Mouse (Mus musculus): ENCODE results near the gene Stxbp5. TPM values are rescaled to one million over a fixed set of nuclear protein-coding genes. Genes with fewer than 3 reads are reported as not detected.

The Stxbp5 gene
- polyA plus RNA-seq, 1 experiment from 2014 or later, result 19.2 TPM

DNA sequence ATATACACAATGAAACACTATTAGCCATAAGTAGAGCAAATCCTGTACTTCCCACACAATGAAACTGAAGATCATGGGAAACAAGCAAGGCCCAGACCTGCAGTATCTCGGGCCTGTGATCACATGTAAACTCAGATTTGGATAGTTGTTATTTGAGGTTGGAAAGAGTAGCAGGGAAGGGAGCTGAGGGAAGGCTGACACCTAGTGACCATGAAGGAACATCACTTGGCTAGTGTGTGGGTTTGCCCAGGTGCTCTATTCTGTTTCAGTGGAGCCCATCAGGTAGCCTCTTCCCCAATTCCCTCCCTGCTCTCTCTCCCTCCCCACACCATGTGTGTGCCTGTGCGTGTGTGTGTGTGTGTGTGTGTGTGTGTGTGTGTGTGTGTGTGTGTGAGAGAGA lies 28.7 kb downstream of the Stxbp5 start:
- WGBS, result 64% methylated on average over 1 of the region's 2 CpGs
- Histone ChIP-seq H3K4me1 (ENCODE audit: control insufficient read depth, insufficient read depth, low read length) (no peaks in the 10 kb centered on the region), H3K36me3 (ENCODE audit: control insufficient read depth, insufficient read depth, low read length) (no peaks in the 10 kb centered on the region), H3K9me3 (ENCODE audit: control insufficient read depth, low read length) (no peaks in the 10 kb centered on the region), H3K9ac (replicated peaks; ENCODE audit: low read depth, low read length) (no peak overlapping the region), H3K4me2 (ENCODE audit: low read depth, low read length) (no peak overlapping the region), H3K27me3 (ENCODE audit: control insufficient read depth, insufficient read depth, low read length) (no peaks in the 10 kb centered on the region), H3K4me3 (ENCODE audit: low read depth, low read length) (no peak overlapping the region), H3K27ac (ENCODE audit: low read depth, low read length) (no peak overlapping the region)
- ATAC-seq (ENCODE audit: low read depth), result peak; percentile 55; the same call in 1 of the 2 replicates

DNA sequence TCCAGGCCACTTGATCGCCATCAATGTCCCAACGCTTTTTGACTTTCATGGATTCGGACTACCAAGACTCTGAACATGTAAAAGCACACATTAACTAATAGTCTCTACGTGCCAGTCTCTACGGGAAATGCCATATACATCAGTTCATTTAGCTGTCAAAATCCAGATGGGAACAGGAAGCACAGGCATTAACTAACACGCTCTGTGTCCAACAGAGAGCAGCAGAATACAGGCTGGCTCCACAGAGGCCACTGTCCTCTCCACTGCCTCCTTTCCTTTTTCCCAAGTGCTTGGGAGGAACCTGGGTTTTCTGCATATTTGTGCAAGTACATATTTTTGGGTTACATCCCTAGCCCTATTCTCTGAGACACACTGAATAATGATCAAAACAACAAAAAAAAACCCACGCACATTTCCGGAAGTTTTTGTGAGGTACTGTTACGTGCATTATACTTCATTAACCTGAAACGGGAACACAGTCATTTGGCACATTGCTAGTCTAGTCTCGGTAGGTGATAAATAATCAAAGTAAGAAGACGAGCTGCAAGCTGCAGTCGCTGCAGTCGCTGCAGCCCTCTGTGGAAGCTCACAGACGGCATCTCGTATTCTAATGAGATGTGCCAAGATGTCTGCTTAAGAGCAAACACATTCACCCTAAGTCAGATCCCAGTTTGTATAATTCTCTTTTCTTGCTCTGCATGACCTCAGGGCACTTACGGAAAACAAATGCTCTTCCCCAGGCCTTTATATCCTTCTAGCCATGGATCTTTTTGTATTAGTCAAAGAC lies 33.9 kb downstream of the Stxbp5 start:
- H3K4me1 ChIP-seq (ENCODE audit: control insufficient read depth, insufficient read depth, low read length), result 0 out of 2 replicates have a peak, but pooled peaks cover 4% of the 10 kb centered on the region
- no peak overlapping the region for H3K4me2 ChIP-seq (ENCODE audit: low read depth, low read length)
- H3K4me3 ChIP-seq (ENCODE audit: low read depth, low read length), result no peak overlapping the region
- 58% methylated on average over 17 of the region's 17 CpGs for WGBS
- ATAC-seq (ENCODE audit: low read depth), result no peak
- H3K36me3 ChIP-seq (ENCODE audit: control insufficient read depth, insufficient read depth, low read length), result no peaks in the 10 kb centered on the region
- no peak overlapping the region for H3K27ac ChIP-seq (ENCODE audit: low read depth, low read length)
- H3K27me3 ChIP-seq (ENCODE audit: control insufficient read depth, insufficient read depth, low read length), result no peaks in the 10 kb centered on the region
- H3K9me3 ChIP-seq (ENCODE audit: control insufficient read depth, low read length), result no peaks in the 10 kb centered on the region
- no peak overlapping the region for H3K9ac ChIP-seq (replicated peaks; ENCODE audit: low read depth, low read length)

GRCm38 (mm10) chr10:9860022-9860421 lies 40.9 kb downstream of the Stxbp5 start:
- H3K27me3 ChIP-seq (ENCODE audit: control insufficient read depth, insufficient read depth, low read length), result no peaks in the 10 kb centered on the region
- H3K27ac ChIP-seq (ENCODE audit: low read depth, low read length), result no peak overlapping the region
- WGBS, result 76% methylated on average over 4 of the region's 4 CpGs
- no peak overlapping the region for H3K9ac ChIP-seq (replicated peaks; ENCODE audit: low read depth, low read length)
- no peaks in the 10 kb centered on the region for H3K4me1 ChIP-seq (ENCODE audit: control insufficient read depth, insufficient read depth, low read length)
- no peaks in the 10 kb centered on the region for H3K36me3 ChIP-seq (ENCODE audit: control insufficient read depth, insufficient read depth, low read length)
- no peak overlapping the region for H3K4me2 ChIP-seq (ENCODE audit: low read depth, low read length)
- ATAC-seq (ENCODE audit: low read depth), result no peak
- H3K9me3 ChIP-seq (ENCODE audit: control insufficient read depth, low read length), result no peaks in the 10 kb centered on the region
- no peak overlapping the region for H3K4me3 ChIP-seq (ENCODE audit: low read depth, low read length)

- H3K9ac ChIP-seq (replicated peaks; ENCODE audit: low read depth, low read length), result no peak overlapping the region
- H3K27me3 ChIP-seq (ENCODE audit: control insufficient read depth, insufficient read depth, low read length), result no peaks in the 10 kb centered on the region
- H3K4me1 ChIP-seq (ENCODE audit: control insufficient read depth, insufficient read depth, low read length), result no peaks in the 10 kb centered on the region
- ATAC-seq (ENCODE audit: low read depth), result no peak
- no peaks in the 10 kb centered on the region for H3K9me3 ChIP-seq (ENCODE audit: control insufficient read depth, low read length)
- no peak overlapping the region for H3K27ac ChIP-seq (ENCODE audit: low read depth, low read length)
- no peak overlapping the region for H3K4me3 ChIP-seq (ENCODE audit: low read depth, low read length)
- WGBS, result 77% methylated on average over 3 of the region's 3 CpGs
- H3K36me3 ChIP-seq (ENCODE audit: control insufficient read depth, insufficient read depth, low read length), result no peaks in the 10 kb centered on the region
- H3K4me2 ChIP-seq (ENCODE audit: low read depth, low read length), result no peak overlapping the region
These were observed 41.4 kb downstream of the Stxbp5 start for GRCm38 (mm10) chr10:9859476-9859875.

DNA sequence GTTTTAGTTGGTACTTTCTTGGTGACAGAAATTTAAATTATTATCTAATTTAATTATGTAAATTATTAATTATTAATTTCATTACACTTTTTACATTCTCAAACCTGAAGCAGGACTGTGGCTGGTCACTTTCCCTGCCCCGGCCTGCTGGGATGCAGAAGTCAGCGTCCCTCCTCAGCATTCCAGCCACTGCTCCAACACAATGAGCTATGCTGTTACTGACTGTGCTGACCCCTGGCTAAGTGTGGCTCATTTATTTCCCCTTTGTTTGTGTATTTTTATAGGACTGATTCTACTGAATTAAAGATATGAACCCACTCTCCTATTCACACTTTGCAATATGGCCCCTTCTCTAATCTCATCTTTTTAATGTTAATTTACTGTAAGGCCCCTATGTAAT lies 43.0 kb downstream of the Stxbp5 start:
- H3K4me3 ChIP-seq (ENCODE audit: low read depth, low read length), result no peak overlapping the region
- ATAC-seq (ENCODE audit: low read depth), result no peak
- 37% methylated on average over 2 of the region's 2 CpGs for WGBS
- no peak overlapping the region for H3K27ac ChIP-seq (ENCODE audit: low read depth, low read length)
- H3K9ac ChIP-seq (replicated peaks; ENCODE audit: low read depth, low read length), result no peak overlapping the region
- H3K27me3 ChIP-seq (ENCODE audit: control insufficient read depth, insufficient read depth, low read length), result no peaks in the 10 kb centered on the region
- no peak overlapping the region for H3K4me2 ChIP-seq (ENCODE audit: low read depth, low read length)
- no peaks in the 10 kb centered on the region for H3K36me3 ChIP-seq (ENCODE audit: control insufficient read depth, insufficient read depth, low read length)
- H3K9me3 ChIP-seq (ENCODE audit: control insufficient read depth, low read length), result no peaks in the 10 kb centered on the region
- H3K4me1 ChIP-seq (ENCODE audit: control insufficient read depth, insufficient read depth, low read length), result no peaks in the 10 kb centered on the region

- no peaks in the 10 kb centered on the region for H3K4me1 ChIP-seq (ENCODE audit: control insufficient read depth, insufficient read depth, low read length)
- no peak overlapping the region for H3K4me3 ChIP-seq (ENCODE audit: low read depth, low read length)
- H3K4me2 ChIP-seq (ENCODE audit: low read depth, low read length), result no peak overlapping the region
- no peaks in the 10 kb centered on the region for H3K36me3 ChIP-seq (ENCODE audit: control insufficient read depth, insufficient read depth, low read length)
- H3K27me3 ChIP-seq (ENCODE audit: control insufficient read depth, insufficient read depth, low read length), result no peaks in the 10 kb centered on the region
- no peak overlapping the region for H3K9ac ChIP-seq (replicated peaks; ENCODE audit: low read depth, low read length)
- H3K27ac ChIP-seq (ENCODE audit: low read depth, low read length), result no peak overlapping the region
- ATAC-seq (ENCODE audit: low read depth), result no peak
- no peaks in the 10 kb centered on the region for H3K9me3 ChIP-seq (ENCODE audit: control insufficient read depth, low read length)
- 78% methylated on average over 9 of the region's 9 CpGs for WGBS
These were observed 44.1 kb downstream of the Stxbp5 start for GRCm38 (mm10) chr10:9856792-9857191.

GRCm38 (mm10) chr10:9846408-9846807 lies 54.5 kb downstream of the Stxbp5 start:
- no peak overlapping the region for H3K27ac ChIP-seq (ENCODE audit: low read depth, low read length)
- H3K4me1 ChIP-seq (ENCODE audit: control insufficient read depth, insufficient read depth, low read length), result no peaks in the 10 kb centered on the region
- no peak for ATAC-seq (ENCODE audit: low read depth)
- no peaks in the 10 kb centered on the region for H3K36me3 ChIP-seq (ENCODE audit: control insufficient read depth, insufficient read depth, low read length)
- no peak overlapping the region for H3K4me2 ChIP-seq (ENCODE audit: low read depth, low read length)
- no peaks in the 10 kb centered on the region for H3K27me3 ChIP-seq (ENCODE audit: control insufficient read depth, insufficient read depth, low read length)
- no peak overlapping the region for H3K4me3 ChIP-seq (ENCODE audit: low read depth, low read length)
- H3K9ac ChIP-seq (replicated peaks; ENCODE audit: low read depth, low read length), result no peak overlapping the region
- H3K9me3 ChIP-seq (ENCODE audit: control insufficient read depth, low read length), result no peaks in the 10 kb centered on the region
- WGBS, result 99% methylated on average over 4 of the region's 4 CpGs

GRCm38 (mm10) chr10:9839408-9839807 lies 61.5 kb downstream of the Stxbp5 start:
- Histone ChIP-seq H3K4me2 (ENCODE audit: low read depth, low read length) (no peak overlapping the region), H3K4me3 (ENCODE audit: low read depth, low read length) (no peak overlapping the region), H3K36me3 (ENCODE audit: control insufficient read depth, insufficient read depth, low read length) (no peaks in the 10 kb centered on the region), H3K27ac (ENCODE audit: low read depth, low read length) (no peak overlapping the region), H3K4me1 (ENCODE audit: control insufficient read depth, insufficient read depth, low read length) (no peaks in the 10 kb centered on the region), H3K9me3 (ENCODE audit: control insufficient read depth, low read length) (no peaks in the 10 kb centered on the region), H3K9ac (replicated peaks; ENCODE audit: low read depth, low read length) (no peak overlapping the region), H3K27me3 (ENCODE audit: control insufficient read depth, insufficient read depth, low read length) (no peaks in the 10 kb centered on the region)
- no peak for ATAC-seq (ENCODE audit: low read depth)
- 66% methylated on average over 7 of the region's 7 CpGs for WGBS

- Histone ChIP-seq H3K9ac (replicated peaks; ENCODE audit: low read depth, low read length) (no peak overlapping the region), H3K27ac (ENCODE audit: low read depth, low read length) (no peak overlapping the region), H3K4me3 (ENCODE audit: low read depth, low read length) (no peak overlapping the region), H3K9me3 (ENCODE audit: control insufficient read depth, low read length) (no peaks in the 10 kb centered on the region), H3K36me3 (ENCODE audit: control insufficient read depth, insufficient read depth, low read length) (no peaks in the 10 kb centered on the region), H3K4me2 (ENCODE audit: low read depth, low read length) (no peak overlapping the region), H3K4me1 (ENCODE audit: control insufficient read depth, insufficient read depth, low read length) (no peaks in the 10 kb centered on the region), H3K27me3 (ENCODE audit: control insufficient read depth, insufficient read depth, low read length) (no peaks in the 10 kb centered on the region)
- WGBS, result 76% methylated on average over 4 of the region's 4 CpGs
- no peak for ATAC-seq (ENCODE audit: low read depth)
These were observed 65.9 kb downstream of the Stxbp5 start for GRCm38 (mm10) chr10:9834986-9835385.
